Mouse (Mus musculus) MEL (cell line): ENCODE data around the gene Tspan18.
A peak's percentile ranks its signal among the peaks of the same experiment; 100 is the strongest.

ENCODE experiments used
- HCFC1 ChIP-seq: IDR thresholded peaks from 2 replicates; pipeline ENCODE4 v1.6.1; 2012; ENCODE audit warnings: low read depth, mild to moderate bottlenecking, inconsistent platforms, low read length, improper control_type of control experiment, moderate library complexity
- MAX ChIP-seq: IDR thresholded peaks from 2 replicates; pipeline ENCODE4 v1.6.1; 2011; ENCODE audit warnings: low read length, improper control_type of control experiment
- POLR2A ChIP-seq, 2 experiments: IDR thresholded peaks; 2 replicates each; pipeline ENCODE4 v1.6.1; 2011 to 2012; ENCODE audit warnings: low read length in 2 of 2, mild to moderate bottlenecking in 2 of 2, control low read depth in 1 of 2, improper control_type of control experiment in 1 of 2, low read depth in 1 of 2, moderate library complexity in 1 of 2; ENCODE audit not compliant: control insufficient read depth in 1 of 2, insufficient read depth in 1 of 2, poor library complexity in 1 of 2
- ZC3H11A ChIP-seq: IDR thresholded peaks from 2 replicates; pipeline ENCODE4 v1.6.1; 2012; ENCODE audit warnings: low read depth, mild to moderate bottlenecking, inconsistent platforms, low read length, improper control_type of control experiment
- ZKSCAN1 ChIP-seq: IDR thresholded peaks from 2 replicates; pipeline ENCODE4 v1.6.1; 2012; ENCODE audit warnings: low read depth, mild to moderate bottlenecking, inconsistent platforms, low read length, improper control_type of control experiment, moderate library complexity

DNA sequence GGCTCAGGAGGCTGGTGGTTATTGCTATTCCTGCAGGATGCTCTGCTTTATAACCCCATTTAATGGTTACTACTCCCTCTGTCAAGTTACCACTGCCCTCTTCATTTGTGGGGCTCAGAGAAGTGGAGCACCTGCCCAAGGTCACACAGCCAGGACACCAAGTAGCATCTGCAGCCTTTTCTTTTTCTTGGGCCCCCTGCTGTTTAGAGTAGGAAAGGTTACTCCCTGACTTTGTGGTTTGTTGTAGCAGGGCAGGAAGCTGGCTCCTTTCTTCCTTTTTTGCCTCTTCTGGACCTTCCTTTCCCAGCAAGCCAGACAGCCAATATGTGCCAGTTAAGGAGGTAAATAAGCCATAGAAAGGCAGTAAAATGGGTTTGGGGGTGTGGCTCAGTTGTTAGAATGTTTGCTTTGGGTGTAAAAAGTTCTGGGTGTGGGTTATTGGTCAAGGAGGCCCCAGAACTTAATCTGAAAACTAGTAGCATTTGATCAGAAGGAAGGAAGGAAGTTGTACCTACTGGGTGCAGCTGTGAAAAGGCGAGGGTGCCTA lies 179.7 kb downstream of the Tspan18 start:
- no peak for TF ChIP-seq HCFC1
- 0 out of 2 replicates have a peak, but pooled peaks have one; percentile 38 for TF ChIP-seq ZKSCAN1
- TF ChIP-seq MAX = no peak
- TF ChIP-seq ZC3H11A = no peak
- TF ChIP-seq POLR2A (IDR thresholded peaks at IDR 0.05; ENCODE audit: control insufficient read depth in 1 of 2, insufficient read depth in 1 of 2, low read depth in 1 of 2, low read length in 2 of 2, poor library complexity in 1 of 2) = no peak
